Comparison of ENCODE assay signal across 8 mouse cellular contexts in the genomic region with DNA sequence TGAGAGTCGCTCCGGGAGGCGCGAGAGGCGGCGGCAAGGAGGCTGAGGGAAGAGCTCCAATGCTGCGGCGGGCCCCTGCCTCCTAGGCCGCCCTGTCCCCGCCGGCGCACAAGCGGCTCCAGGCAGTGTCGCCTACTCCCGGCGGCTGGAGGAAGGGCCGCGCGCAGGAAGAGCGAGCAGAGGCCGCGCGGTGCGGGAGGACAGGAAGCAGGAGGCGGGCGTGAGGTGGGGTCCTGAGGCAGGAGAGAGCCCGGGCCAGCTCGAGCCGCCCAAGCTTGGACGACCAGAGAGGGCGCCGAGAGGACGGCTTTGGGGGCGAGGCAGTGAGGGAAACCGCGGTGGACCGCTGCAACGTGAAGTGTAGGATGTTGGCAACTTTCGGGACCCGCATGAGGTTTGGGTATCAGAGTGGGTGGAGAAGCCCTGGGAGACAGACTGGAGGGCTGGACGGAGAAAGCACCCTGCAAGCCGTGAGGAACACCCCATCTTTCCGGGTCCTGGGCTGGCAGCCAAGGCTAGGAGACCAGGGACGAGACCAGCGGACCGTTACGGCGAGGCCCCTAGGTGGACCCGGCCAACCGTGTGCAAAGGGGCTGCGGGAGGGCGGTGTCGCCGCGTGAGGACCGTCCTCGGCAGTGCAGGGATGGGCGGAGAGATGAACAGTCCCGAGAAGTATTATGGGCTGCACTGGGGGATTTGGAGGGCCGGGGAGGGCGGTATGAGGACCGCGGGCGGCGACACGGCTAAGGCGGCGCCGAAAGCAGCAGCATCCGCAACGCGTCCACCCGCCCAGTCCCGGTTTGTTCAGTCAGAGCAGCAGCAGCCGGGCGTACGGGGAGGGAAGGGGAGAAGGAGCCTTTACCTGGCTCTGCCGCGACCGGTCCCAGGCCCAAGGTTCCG. TPM values are rescaled to one million over a fixed set of nuclear protein-coding genes. Genes with fewer than 3 reads are reported as not detected.
DNase-seq lines count a peak whose midpoint lies in the region; ATAC-seq and TF ChIP-seq lines count a peak whose summit lies in the region.

No protein-coding gene starts in this region.

- H3K27ac ChIP-seq in embryonic facial prominence, embryonic 11.5 days (replicated peaks; ENCODE audit: low read depth, low read length): peak overlapping the region; percentile 87
- H3K27ac ChIP-seq in heart, adult 2 months: peak overlapping the region; percentile 94
- peak overlapping the region; percentile 94 for H3K27ac ChIP-seq in liver, embryonic 15.5 days (replicated peaks)
- peak overlapping the region; percentile 86 for H3K27ac ChIP-seq in neural tube, embryonic 11.5 days (ENCODE audit: low read depth, low read length)
- peak overlapping the region; percentile 94 for H3K27ac ChIP-seq in testis, adult 2 months (ENCODE audit: control insufficient read depth, insufficient read depth, low read depth, low read length)

- intact Hi-C loops in heart, adult 2 months (cut with DNase I): loop anchor here (5.0 kb wide), 4 partner anchors 94 to 179 kb away; no protein-coding TSS in a partner anchor

- no peaks in the 10 kb centered on the region for H3K36me3 ChIP-seq in embryonic facial prominence, embryonic 11.5 days (replicated peaks; ENCODE audit: control insufficient read depth, insufficient read depth, low read depth, low read length)
- H3K36me3 ChIP-seq in heart, adult 2 months (ENCODE audit: control insufficient read depth, insufficient read depth, low read length): peaks cover 15% of the 10 kb centered on the region
- H3K36me3 ChIP-seq in liver, embryonic 15.5 days (replicated peaks): no peaks in the 10 kb centered on the region
- H3K36me3 ChIP-seq in neural tube, embryonic 11.5 days (ENCODE audit: control insufficient read depth, insufficient read depth, low read length): no peaks in the 10 kb centered on the region
- no peaks in the 10 kb centered on the region for H3K36me3 ChIP-seq in testis, adult 2 months (ENCODE audit: control insufficient read depth, insufficient read depth, low read length)

- no peaks in the 10 kb centered on the region for H3K27me3 ChIP-seq in embryonic facial prominence, embryonic 11.5 days (ENCODE audit: control insufficient read depth, insufficient read depth, low read length)
- no peaks in the 10 kb centered on the region for H3K27me3 ChIP-seq in heart, adult 2 months (ENCODE audit: control insufficient read depth, insufficient read depth, low read length)
- H3K27me3 ChIP-seq in liver, embryonic 15.5 days: no peaks in the 10 kb centered on the region
- H3K27me3 ChIP-seq in neural tube, embryonic 11.5 days (ENCODE audit: control insufficient read depth, insufficient read depth, low read length): no peaks in the 10 kb centered on the region
- H3K27me3 ChIP-seq in testis, adult 2 months (ENCODE audit: control insufficient read depth, insufficient read depth, low read length): no peaks in the 10 kb centered on the region

- peaks cover 6% of the 10 kb centered on the region; the same call in 1 of the 2 replicates for H3K4me1 ChIP-seq in embryonic facial prominence, embryonic 11.5 days (ENCODE audit: control insufficient read depth, insufficient read depth, low read length)
- peaks cover 6% of the 10 kb centered on the region; the same call in 1 of the 2 replicates for H3K4me1 ChIP-seq in heart, adult 2 months (ENCODE audit: control insufficient read depth, insufficient read depth, low read length)
- peaks cover 55% of the 10 kb centered on the region for H3K4me1 ChIP-seq in liver, embryonic 15.5 days (replicated peaks)
- peaks cover 36% of the 10 kb centered on the region for H3K4me1 ChIP-seq in neural tube, embryonic 11.5 days (ENCODE audit: control insufficient read depth, insufficient read depth, low read length)
- H3K4me1 ChIP-seq in testis, adult 2 months (ENCODE audit: control insufficient read depth, insufficient read depth, low read length): peaks cover 7% of the 10 kb centered on the region

- no peak for TF ChIP-seq EP300 in heart, adult 2 months (IDR thresholded peaks at IDR 0.05; ENCODE audit: insufficient read depth, low read depth, low read length)

- DNase-seq in B cell, adult 2 months: peak; percentile 43 to 60
- peak; percentile 76 for DNase-seq in adrenal gland, postnatal 10 days
- DNase-seq in embryonic facial prominence, embryonic 11.5 days (ENCODE audit: low spot score): peak; percentile 70
- DNase-seq in heart, adult 2 months: peak; percentile 81 to 85
- peak; percentile 59 to 69 for DNase-seq in kidney, adult 8-10 months
- peak; percentile 82 for DNase-seq in neural tube, embryonic 11.5 days (ENCODE audit: low spot score)

- peak; percentile 59 for TF ChIP-seq CTCF in heart, adult 2 months (IDR thresholded peaks at IDR 0.05)
- no peak for TF ChIP-seq CTCF in testis, adult 2 months (IDR thresholded peaks at IDR 0.05; ENCODE audit: control insufficient read depth, insufficient read depth, insufficient replicate concordance, low read depth, low read length)

- peak overlapping the region; percentile 89 for H3K9ac ChIP-seq in embryonic facial prominence, embryonic 11.5 days (replicated peaks; ENCODE audit: low read length)
- peak overlapping the region; percentile 78 for H3K9ac ChIP-seq in heart, adult 2 months (ENCODE audit: low read depth, low read length)
- peak overlapping the region; percentile 90 for H3K9ac ChIP-seq in liver, embryonic 15.5 days
- H3K9ac ChIP-seq in neural tube, embryonic 11.5 days (ENCODE audit: low read length): peak overlapping the region; percentile 86

- no peaks in the 10 kb centered on the region for H3K9me3 ChIP-seq in embryonic facial prominence, embryonic 11.5 days (replicated peaks; ENCODE audit: control insufficient read depth, low read length)
- no peaks in the 10 kb centered on the region for H3K9me3 ChIP-seq in liver, embryonic 15.5 days (replicated peaks)
- H3K9me3 ChIP-seq in neural tube, embryonic 11.5 days (ENCODE audit: control insufficient read depth, low read length): no peaks in the 10 kb centered on the region

- peak overlapping the region; percentile 80 for H3K4me3 ChIP-seq in embryonic facial prominence, embryonic 11.5 days (ENCODE audit: low read depth, low read length)
- peak overlapping the region; percentile 71 for H3K4me3 ChIP-seq in heart, adult 2 months
- H3K4me3 ChIP-seq in liver, embryonic 15.5 days (replicated peaks): peak overlapping the region; percentile 90
- H3K4me3 ChIP-seq in neural tube, embryonic 11.5 days (ENCODE audit: low read depth, low read length): peak overlapping the region; percentile 80
- H3K4me3 ChIP-seq in testis, adult 2 months (ENCODE audit: control insufficient read depth, low read depth, low read length): peak overlapping the region; percentile 94

- peaks cover 2% of the 10 kb centered on the region for H3K79me2 ChIP-seq in heart, adult 2 months (replicated peaks; ENCODE audit: control insufficient read depth, insufficient read depth, low read length)

- under 1% methylated on average over 74 of the region's 81 CpGs for WGBS in embryonic facial prominence, embryonic 11.5 days
- under 1% methylated on average over 81 of the region's 81 CpGs for WGBS in heart, adult 2 months
- under 1% methylated on average over 81 of the region's 81 CpGs for WGBS in liver, embryonic 15.5 days (ENCODE audit: insufficient replicate concordance)
- WGBS in neural tube, embryonic 11.5 days: under 1% methylated on average over 77 of the region's 81 CpGs

- H3K4me2 ChIP-seq in embryonic facial prominence, embryonic 11.5 days (ENCODE audit: low read depth, low read length): peak overlapping the region; percentile 92
- peak overlapping the region; percentile 99 for H3K4me2 ChIP-seq in liver, embryonic 15.5 days
- H3K4me2 ChIP-seq in neural tube, embryonic 11.5 days (ENCODE audit: low read depth): peak overlapping the region; percentile 96

- no peak for TF ChIP-seq POLR2A in heart, adult 2 months (IDR thresholded peaks at IDR 0.05; ENCODE audit: insufficient read depth, low read depth, low read length)
- TF ChIP-seq POLR2A in testis, adult 2 months (IDR thresholded peaks at IDR 0.05; ENCODE audit: control insufficient read depth, low read depth, low read length): no peak

- ATAC-seq in embryonic facial prominence, embryonic 11.5 days (replicated peaks; ENCODE audit: insufficient number of reproducible peaks, low FRiP score, low TSS enrichment, low read depth): peak; percentile 56
- ATAC-seq in liver, embryonic 15.5 days (ENCODE audit: insufficient read depth): peak; percentile 43
- peak; percentile 43 for ATAC-seq in neural tube, embryonic 11.5 days (ENCODE audit: insufficient read depth, low FRiP score, low TSS enrichment)

RNA-seq across cellular contexts. Expression of a gene that starts 0.5 kb away (rescaled TPM):
- total RNA-seq in adrenal gland, postnatal 10 days (2021): 10 to 100 TPM; 27.1 to 35.8 TPM
- 14.0 and 14.6 TPM in 2 replicates for polyA plus RNA-seq in embryonic facial prominence, embryonic 11.5 days (2014; fragmentation: Nextera tagmentation; extraction: Ambion mirVana)
- total RNA-seq in heart, adult 2 months (2021): 10 to 100 TPM; 15.9 to 20.5 TPM
- polyA plus RNA-seq in heart, adult 2 months (2012; rRNA removed): 15.2 and 16.9 TPM in 2 replicates
- polyA plus RNA-seq in liver, embryonic 15.5 days (2015; fragmentation: Nextera tagmentation; extraction: Ambion mirVana): 3.8 and 4.3 TPM in 2 replicates
- 15.2 and 15.8 TPM in 2 replicates for polyA plus RNA-seq in neural tube, embryonic 11.5 days (2014; fragmentation: Nextera tagmentation; extraction: Ambion mirVana)
- 12.4 and 12.6 TPM in 2 replicates for polyA plus RNA-seq in testis, adult 2 months (2012; rRNA removed)

RNA-seq across cellular contexts. Expression of a gene that starts 1.1 kb away (rescaled TPM):
- 1 to 10 TPM; 1.5 to 1.7 TPM for total RNA-seq in adrenal gland, postnatal 10 days (2021)
- polyA plus RNA-seq in embryonic facial prominence, embryonic 11.5 days (2014; fragmentation: Nextera tagmentation; extraction: Ambion mirVana): 4.1 and 5.1 TPM in 2 replicates
- total RNA-seq in heart, adult 2 months (2021): under 1 TPM; 0.73 to 0.78 TPM
- 0.18 and 0.29 TPM in 2 replicates for polyA plus RNA-seq in heart, adult 2 months (2012; rRNA removed)
- 1.3 and 1.5 TPM in 2 replicates for polyA plus RNA-seq in liver, embryonic 15.5 days (2015; fragmentation: Nextera tagmentation; extraction: Ambion mirVana)
- 2.7 and 3.0 TPM in 2 replicates for polyA plus RNA-seq in neural tube, embryonic 11.5 days (2014; fragmentation: Nextera tagmentation; extraction: Ambion mirVana)
- polyA plus RNA-seq in testis, adult 2 months (2012; rRNA removed): 1.3 TPM in 2 replicates

Comparison
In these comparisons a context has a peak if more than half of its experiments do, and no peak if none do; other contexts are left out.
1. Peak in every context shown above with its lines: DNase-seq, ATAC-seq, H3K4me3 ChIP-seq and H3K27ac ChIP-seq.